Comparison of ENCODE assay signal across 18 mouse cellular contexts in genomic region chr6:52952526-52952900, GRCm38 (mm10).
A peak's percentile ranks its signal among the peaks of the same experiment; 100 is the strongest.
DNase-seq lines count a peak whose midpoint lies in the region; ATAC-seq and TF ChIP-seq lines count a peak whose summit lies in the region.
"Had no signal": no experiment of that assay in that cellular context is flagged by ENCODE, and none has a peak within 500 bp of the region (broad histone marks: within the 10 kb centered on the region; RNA-seq: fewer than 3 reads in every experiment).

No protein-coding gene starts in this region.

- peak; percentile 32 for TF ChIP-seq CTCF in layer of hippocampus, adult 2 months (conservative IDR thresholded peaks at IDR 0.05)
- peak; percentile 52 for TF ChIP-seq CTCF in midbrain, postnatal 0 days (IDR thresholded peaks at IDR 0.05)

- H3K9ac ChIP-seq in forebrain, embryonic 16.5 days (replicated peaks; ENCODE audit: low read depth, low read length) = no peak overlapping the region
- H3K9ac ChIP-seq in forebrain, embryonic 13.5 days = no peak overlapping the region
- no peak overlapping the region for H3K9ac ChIP-seq in hindbrain, embryonic 13.5 days
- no peak overlapping the region for H3K9ac ChIP-seq in midbrain, postnatal 0 days (replicated peaks; ENCODE audit: low read length, poor library complexity, severe bottlenecking)
- H3K9ac ChIP-seq: embryonic facial prominence, embryonic 12.5 days; kidney, embryonic 15.5 days had no signal

- H3K9me3 ChIP-seq in forebrain, embryonic 16.5 days (ENCODE audit: control insufficient read depth, low read length) = no peaks in the 10 kb centered on the region
- H3K9me3 ChIP-seq in forebrain, embryonic 13.5 days (replicated peaks) = no peaks in the 10 kb centered on the region
- H3K9me3 ChIP-seq in hindbrain, embryonic 13.5 days = no peaks in the 10 kb centered on the region
- no peaks in the 10 kb centered on the region for H3K9me3 ChIP-seq in midbrain, postnatal 0 days (ENCODE audit: low read length)
- H3K9me3 ChIP-seq: embryonic facial prominence, embryonic 12.5 days; kidney, embryonic 15.5 days had no signal

- 42% methylated on average over 8 of the region's 8 CpGs for WGBS in forebrain, embryonic 16.5 days
- WGBS in forebrain, embryonic 13.5 days = 45% methylated on average over 8 of the region's 8 CpGs
- WGBS in hindbrain, embryonic 13.5 days = 32% methylated on average over 8 of the region's 8 CpGs
- 24% methylated on average over 8 of the region's 8 CpGs for WGBS in midbrain, postnatal 0 days

- H3K36me3 ChIP-seq in forebrain, embryonic 16.5 days (ENCODE audit: control insufficient read depth, insufficient read depth) = no peaks in the 10 kb centered on the region
- no peaks in the 10 kb centered on the region for H3K36me3 ChIP-seq in forebrain, embryonic 13.5 days (ENCODE audit: poor library complexity, severe bottlenecking)
- no peaks in the 10 kb centered on the region for H3K36me3 ChIP-seq in hindbrain, embryonic 13.5 days
- H3K36me3 ChIP-seq in midbrain, postnatal 0 days (ENCODE audit: insufficient read depth, low read length) = no peaks in the 10 kb centered on the region
- H3K36me3 ChIP-seq: embryonic facial prominence, embryonic 12.5 days; kidney, embryonic 15.5 days had no signal

- no peak overlapping the region for H3K4me3 ChIP-seq in forebrain, embryonic 16.5 days (replicated peaks; ENCODE audit: low read length)
- no peak overlapping the region for H3K4me3 ChIP-seq in forebrain, embryonic 13.5 days
- H3K4me3 ChIP-seq in layer of hippocampus, adult 2 months = no peak overlapping the region
- H3K4me3 ChIP-seq in hindbrain, embryonic 13.5 days = no peak overlapping the region
- no peak overlapping the region for H3K4me3 ChIP-seq in midbrain, postnatal 0 days (ENCODE audit: low read depth, low read length)
- H3K4me3 ChIP-seq: embryonic facial prominence, embryonic 12.5 days; gastrocnemius, adult 2 months; kidney, embryonic 15.5 days; left cerebral cortex, adult 2 months had no signal

- no peak for DNase-seq in layer of hippocampus, adult 2 months (ENCODE audit: low spot score in 2 of 2)
- DNase-seq in layer of hippocampus, postnatal 25 days (ENCODE audit: extremely low spot score in 1 of 2, low spot score in 1 of 2) = no peak
- DNase-seq in midbrain, postnatal 0 days (ENCODE audit: low spot score) = peak; percentile 60
- no peak for DNase-seq in right cerebral cortex, adult 2 months (ENCODE audit: low spot score in 2 of 2)
- DNase-seq: adrenal gland, postnatal 36 days; B cell, adult 2 months; gastrocnemius, adult 2 months; heart, postnatal 36 days; lung, postnatal 14 days; thymus, postnatal 25 days had no signal

- H3K27ac ChIP-seq in forebrain, embryonic 16.5 days (ENCODE audit: low read length) = no peak overlapping the region
- H3K27ac ChIP-seq in forebrain, embryonic 13.5 days = no peak overlapping the region
- H3K27ac ChIP-seq in layer of hippocampus, adult 2 months = no peak overlapping the region; the same call in 1 of the 2 replicates
- H3K27ac ChIP-seq in hindbrain, embryonic 13.5 days = peak overlapping the region; percentile 46; the same call in 1 of the 2 replicates
- no peak overlapping the region for H3K27ac ChIP-seq in midbrain, postnatal 0 days (ENCODE audit: low read depth, low read length)
- H3K27ac ChIP-seq: gastrocnemius, adult 2 months; kidney, embryonic 15.5 days; left cerebral cortex, adult 2 months had no signal

- no peak overlapping the region for H3K4me2 ChIP-seq in forebrain, embryonic 16.5 days (ENCODE audit: low read length)
- no peak overlapping the region for H3K4me2 ChIP-seq in forebrain, embryonic 13.5 days
- H3K4me2 ChIP-seq in hindbrain, embryonic 13.5 days = no peak overlapping the region
- H3K4me2 ChIP-seq in midbrain, postnatal 0 days (ENCODE audit: low read depth, low read length, poor library complexity, severe bottlenecking) = no peak overlapping the region
- H3K4me2 ChIP-seq: embryonic facial prominence, embryonic 12.5 days; heart, embryonic 11.5 days; kidney, embryonic 15.5 days had no signal

- no peaks in the 10 kb centered on the region for H3K27me3 ChIP-seq in forebrain, embryonic 16.5 days (replicated peaks; ENCODE audit: control insufficient read depth, insufficient read depth, low read length)
- no peaks in the 10 kb centered on the region for H3K27me3 ChIP-seq in forebrain, embryonic 13.5 days
- H3K27me3 ChIP-seq in hindbrain, embryonic 13.5 days = no peaks in the 10 kb centered on the region
- no peaks in the 10 kb centered on the region for H3K27me3 ChIP-seq in midbrain, postnatal 0 days (ENCODE audit: insufficient read depth, low read length)
- H3K27me3 ChIP-seq: embryonic facial prominence, embryonic 12.5 days; kidney, embryonic 15.5 days; Patski had no signal

- peak; percentile 43; the same call in 1 of the 2 replicates for ATAC-seq in forebrain, embryonic 16.5 days
- ATAC-seq in forebrain, embryonic 13.5 days = no peak
- no peak for ATAC-seq in hindbrain, embryonic 13.5 days (ENCODE audit: low FRiP score)
- no peak for ATAC-seq in midbrain, postnatal 0 days (ENCODE audit: low FRiP score)
- ATAC-seq: Patski had no signal

- H3K4me1 ChIP-seq in forebrain, embryonic 16.5 days (replicated peaks; ENCODE audit: control insufficient read depth, insufficient read depth, low read length) = peaks cover 12% of the 10 kb centered on the region; the same call in 1 of the 2 replicates
- H3K4me1 ChIP-seq in forebrain, embryonic 13.5 days = peaks cover 20% of the 10 kb centered on the region
- peaks cover 21% of the 10 kb centered on the region for H3K4me1 ChIP-seq in hindbrain, embryonic 13.5 days (replicated peaks)
- 0 out of 2 replicates have a peak, but pooled peaks cover 8% of the 10 kb centered on the region for H3K4me1 ChIP-seq in midbrain, postnatal 0 days (ENCODE audit: insufficient read depth, low read length)
